Mouse (Mus musculus): ENCODE data around the gene Cntrob.

DNA sequence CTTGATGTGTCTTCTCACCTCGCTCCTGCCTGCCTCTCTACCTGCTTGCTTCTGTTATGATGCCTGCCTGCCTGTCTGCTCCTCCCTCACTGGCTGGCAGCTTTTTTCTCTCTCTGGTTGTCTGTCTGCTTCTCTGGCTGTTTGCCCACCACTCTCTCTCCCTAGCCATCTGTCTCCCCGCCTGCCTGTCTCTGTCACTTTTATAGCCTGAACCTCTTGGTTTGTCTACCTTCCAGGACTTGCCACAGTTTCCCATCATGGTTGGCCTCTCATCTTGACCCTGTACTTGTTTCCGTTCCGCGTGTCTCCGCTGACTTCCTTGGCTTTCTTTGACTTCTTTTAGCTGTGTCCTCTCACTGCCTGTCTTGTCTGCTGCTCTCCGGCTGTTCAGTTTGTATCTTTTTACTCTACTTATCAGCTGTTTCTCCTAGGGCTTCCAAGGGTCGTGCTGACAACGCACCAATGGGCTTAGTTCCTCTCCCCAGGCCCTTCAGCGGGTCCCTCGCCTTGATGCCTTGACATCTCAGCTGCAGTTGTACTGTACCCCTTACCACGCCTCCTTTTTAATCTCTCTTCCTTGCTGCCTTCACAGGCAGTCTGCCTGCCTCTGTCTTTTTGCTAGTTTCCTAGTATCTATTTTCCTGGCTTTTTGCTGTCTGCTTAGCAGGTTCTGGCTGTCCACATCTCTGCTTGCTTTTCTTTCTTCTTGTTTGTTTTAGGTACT, 48.6 kb upstream of the Cntrob start:
- TF ChIP-seq POLR2A (IDR thresholded peaks at IDR 0.05; ENCODE audit: borderline replicate concordance, extremely low read depth, insufficient read depth, insufficient read length, poor library complexity, severe bottlenecking): no peak
- no peak for TF ChIP-seq CTCF (IDR thresholded peaks at IDR 0.05; ENCODE audit: borderline replicate concordance, extremely low read depth, insufficient read depth, insufficient read length)
